Mouse (Mus musculus) stomach, postnatal 0 days (tissue): ENCODE data around the gene Adgrf1.

Source experiments
- CTCF ChIP-seq: IDR thresholded peaks from 2 replicates; pipeline ENCODE4 v1.5.1; 2016; ENCODE audit warnings: antibody characterized with exemption, low read depth, mild to moderate bottlenecking, moderate library complexity
- EP300 ChIP-seq: optimal IDR thresholded peaks from 2 replicates; pipeline ENCODE3; 2016; ENCODE audit warnings: antibody characterized with exemption

- TF ChIP-seq CTCF (peak; percentile 79), EP300 (no peak)
Measured at GRCm38 (mm10) chr17:43326726-43327700, 56.9 kb downstream of the Adgrf1 start.
